Mouse (Mus musculus) lung, adult 10 weeks (tissue): ENCODE results near the gene Tbc1d32. TPM values are rescaled to one million over a fixed set of nuclear protein-coding genes. Genes with fewer than 3 reads are reported as not detected.

Source experiments
- polyA plus RNA-seq: library from polyadenylated mRNA; stranded (reverse); fragments of 350-450 nt; fragmentation: Illumina TruSeq; extraction: RNeasy Lipid Tissue Mini Kit (QIAGEN cat#74804); gene quantifications from one replicate; pipeline ENCODE4 v1.2.3, GENCODE M21; 2014; ENCODE audit warnings: low read depth, low replicate concordance; ENCODE audit not compliant: insufficient read depth

Gene Tbc1d32
- polyA plus RNA-seq = 1.7 TPM

DNA sequence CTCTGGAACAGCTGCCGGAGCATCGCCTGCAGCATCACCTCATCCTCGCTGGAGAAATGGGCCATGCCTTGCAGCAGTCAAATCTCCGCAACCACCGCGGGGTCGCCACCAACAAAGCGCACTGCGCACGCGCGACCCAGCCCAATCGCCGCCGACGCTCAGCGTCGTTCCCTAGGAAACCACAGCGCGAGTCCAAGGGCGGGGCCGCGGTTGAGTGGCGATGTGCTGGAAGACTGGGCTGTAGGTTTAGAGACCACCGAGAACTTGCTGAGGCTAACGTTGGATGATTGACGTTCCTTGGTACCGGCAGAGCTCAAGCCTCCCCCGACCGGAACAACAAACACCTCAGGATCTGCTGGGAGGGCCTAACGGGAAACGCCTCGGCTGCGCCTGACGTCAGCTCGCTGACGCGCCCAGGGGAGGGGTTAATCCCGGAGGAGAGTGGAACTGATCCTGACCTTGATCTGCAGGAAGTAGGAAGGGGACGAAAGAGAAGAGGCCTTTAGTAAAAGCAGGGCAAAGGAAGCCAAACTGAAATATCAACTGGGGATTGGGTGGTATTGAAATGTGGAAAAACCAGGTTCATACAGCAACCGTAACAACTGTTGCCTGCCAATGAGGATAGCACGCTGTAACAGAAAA lies at the start of gene Tbc1d32:
TSS of gene Tbc1d32 (minus strand) at position 122 of the 642 bp plus-strand sequence.

DNA sequence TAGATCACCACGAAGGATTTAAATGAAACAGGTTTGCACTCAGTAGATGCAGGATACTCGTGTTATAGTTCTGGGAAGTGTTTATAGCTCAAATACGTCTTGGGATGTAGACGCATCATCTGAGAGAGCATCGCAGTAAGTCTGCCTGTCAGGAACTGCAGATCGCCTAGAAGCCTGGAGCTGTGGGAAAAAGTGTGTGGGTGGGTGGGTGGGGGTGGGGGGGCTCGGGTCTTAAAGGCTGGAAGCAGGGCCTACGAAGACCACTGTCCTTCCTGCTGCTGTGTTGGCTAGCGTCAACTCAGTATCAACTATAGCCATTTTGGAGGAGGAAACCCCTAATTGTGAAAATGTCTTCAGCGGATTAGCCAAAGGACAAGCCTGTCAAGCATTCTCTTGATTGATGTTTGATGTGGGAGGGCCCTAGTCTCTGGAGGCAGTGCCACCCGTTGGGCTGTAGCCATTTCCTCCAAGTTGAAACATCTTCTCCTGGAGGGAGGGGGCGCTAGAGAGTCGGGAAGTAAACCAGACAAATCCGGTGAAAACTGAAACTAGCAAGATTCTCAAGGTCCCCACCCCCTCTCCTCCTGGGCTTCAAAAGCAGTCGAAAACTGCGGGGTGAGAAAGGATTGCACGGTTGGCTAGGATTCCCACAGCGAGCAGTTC lies 122.0 kb downstream of the Tbc1d32 start, which contains the start of gene Msl3l2:
TSS of gene Msl3l2 (plus strand) at position 585 of the 663 bp plus-strand sequence.

Other genes starting within 250 kb of the Tbc1d32 start
- gene Msl3l2, start 121.8 kb downstream of the Tbc1d32 start, polyA plus RNA-seq = 7.8 TPM
- 26.2 TPM for gene Gja1, start 148.6 kb upstream of the Tbc1d32 start, polyA plus RNA-seq